Mouse (Mus musculus) testis, postnatal 10 days (tissue): ENCODE data around the gene Casp9.

Source experiments
- DNase-seq: peaks from one replicate; pipeline ENCODE4 v3.0.0; 2021; ENCODE audit warnings: low spot score

The Casp9 gene

DNA sequence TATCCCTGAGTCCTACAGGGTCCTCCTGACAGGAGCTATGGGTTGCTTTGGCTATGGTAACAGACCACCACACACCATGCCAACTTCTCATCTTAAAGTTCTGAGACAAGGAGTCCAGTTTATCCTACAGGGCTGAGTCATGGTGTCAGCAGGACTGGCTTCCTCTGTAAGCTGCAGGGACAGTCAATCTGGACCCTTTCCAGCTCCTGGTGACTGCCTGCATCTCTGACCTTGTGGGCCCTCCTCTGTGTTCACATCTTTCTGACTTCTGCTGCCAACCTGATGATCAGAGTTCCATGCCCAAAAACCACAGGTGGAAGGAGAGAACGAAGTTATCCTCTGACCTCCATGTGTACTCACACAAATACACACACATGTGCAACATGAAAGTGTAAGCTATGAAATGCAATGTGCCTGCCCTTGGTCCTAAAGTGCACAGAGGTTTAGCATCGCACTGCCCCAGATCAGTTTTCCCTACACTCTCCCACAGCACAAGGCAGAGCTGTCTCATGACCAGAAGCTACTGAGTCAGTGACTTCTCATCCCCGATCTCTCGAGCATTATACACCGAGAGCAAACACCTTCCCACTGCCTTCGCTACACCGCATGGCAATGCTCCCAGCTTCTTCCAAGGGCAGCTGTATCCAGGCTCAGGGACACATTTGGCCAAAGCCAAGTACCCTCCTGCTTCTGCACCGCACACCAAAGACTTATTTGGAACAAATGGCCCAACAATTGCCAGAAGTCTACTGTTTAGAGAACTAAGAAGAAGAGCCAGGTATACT is 12.0 kb upstream of the Casp9 start:
- DNase-seq: peak; percentile 37

DNA sequence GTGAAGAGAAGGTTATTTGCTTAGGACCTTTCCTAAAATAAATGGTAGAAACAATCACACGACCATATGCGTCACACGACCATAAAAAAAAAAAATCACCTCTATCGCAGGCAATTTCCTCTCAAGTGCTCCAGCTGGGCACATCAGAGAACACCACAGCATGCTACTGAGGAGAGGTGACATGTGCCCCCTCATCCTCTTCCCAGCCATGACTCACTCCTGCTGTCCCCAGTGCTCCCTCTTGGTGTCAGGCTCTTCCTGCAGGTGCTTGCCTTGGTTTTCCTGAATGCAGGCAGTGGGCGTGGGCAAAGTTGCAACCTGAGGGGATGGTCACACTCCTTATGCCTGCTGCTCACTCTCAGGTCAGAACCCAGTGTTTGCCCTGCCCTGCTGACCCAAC is 8.6 kb upstream of the Casp9 start:
- no peak for DNase-seq

DNA sequence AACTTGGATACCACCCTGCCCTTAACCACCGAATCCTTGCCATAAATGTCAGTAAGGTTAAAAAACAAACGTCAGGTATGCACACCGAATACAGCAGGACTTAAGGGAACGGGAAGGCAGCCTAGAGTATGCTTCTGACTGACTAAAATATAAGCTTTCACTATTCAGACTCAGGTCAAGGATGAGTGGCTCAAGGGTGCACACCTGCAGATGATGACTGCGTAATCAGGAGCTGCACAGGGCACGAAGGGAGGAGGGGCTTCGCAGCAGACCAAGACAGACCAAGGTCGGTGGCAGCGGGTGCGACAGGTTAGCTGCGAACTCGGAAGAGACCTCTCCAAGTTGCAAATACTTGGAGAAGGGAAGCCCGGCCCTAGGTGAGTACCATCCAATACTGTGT is 7.3 kb upstream of the Casp9 start:
- DNase-seq: peak; percentile 35

DNA sequence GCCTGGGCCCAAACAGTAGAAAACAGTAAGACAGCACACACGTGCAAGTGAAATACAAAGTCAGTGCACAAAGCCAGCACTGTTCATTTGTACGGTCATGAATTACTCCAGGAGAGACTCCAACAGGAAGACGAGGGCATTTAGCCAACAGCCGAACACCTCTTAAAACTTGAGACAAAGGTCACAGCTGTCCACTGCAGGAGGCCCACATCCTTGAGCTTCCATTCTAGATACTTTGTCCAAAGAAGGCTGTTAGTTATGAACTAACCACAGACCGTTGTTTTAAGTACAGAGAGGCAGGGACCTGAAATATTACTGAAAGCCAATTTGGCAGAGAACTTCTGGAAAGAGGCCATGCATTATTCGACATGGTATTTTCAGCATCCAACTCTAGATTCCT is 6.4 kb upstream of the Casp9 start:
- peak; percentile 40 for DNase-seq

DNA sequence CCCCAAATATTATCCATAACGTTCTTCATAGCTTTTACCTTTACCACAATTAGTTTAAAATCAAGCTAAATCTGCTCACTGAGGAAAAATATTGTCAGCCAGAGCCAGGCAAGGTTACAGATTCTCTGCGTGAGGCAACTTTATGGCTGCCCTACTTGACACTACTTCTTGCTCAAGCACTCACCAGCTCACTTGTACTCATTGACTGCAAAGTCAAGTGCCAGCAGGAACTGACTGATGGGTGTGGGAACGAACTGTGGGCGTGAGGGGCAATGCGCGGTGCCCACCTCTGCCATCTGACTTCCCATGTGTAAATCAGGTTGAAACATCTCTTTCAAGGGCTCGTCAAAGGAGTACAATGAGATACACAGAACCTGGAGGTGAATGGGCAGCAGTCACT is 6.0 kb upstream of the Casp9 start:
- DNase-seq: no peak

DNA sequence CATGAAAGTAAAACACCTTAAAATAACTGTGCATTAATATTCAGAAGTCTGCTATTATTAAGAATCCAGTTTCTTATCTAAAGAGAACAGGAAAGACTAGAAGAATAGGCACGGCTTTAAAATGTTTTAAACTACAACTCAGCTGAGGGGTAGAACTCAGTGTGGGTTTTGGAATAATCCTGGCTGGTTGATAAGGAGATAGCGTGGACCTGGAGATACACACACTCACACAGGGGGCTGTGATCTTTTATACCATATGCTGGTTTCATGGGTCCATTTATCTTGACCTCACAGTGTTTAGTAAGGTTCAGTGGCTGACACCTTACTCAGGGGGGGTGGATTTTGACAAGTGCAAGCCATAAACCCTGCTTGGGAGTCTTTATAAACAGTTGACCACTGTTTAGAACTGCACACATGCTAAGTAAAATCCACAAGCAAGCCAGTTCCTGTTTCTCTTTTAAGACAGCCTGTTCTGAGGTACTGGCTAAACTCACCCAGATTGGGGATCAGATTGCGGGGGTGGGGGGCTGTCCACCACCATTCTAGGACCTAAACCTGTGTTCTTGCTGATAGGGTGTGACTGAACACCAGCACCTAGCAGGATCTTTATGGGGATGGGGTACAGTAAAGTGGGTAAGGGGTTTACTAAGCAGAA is 3.7 kb upstream of the Casp9 start:
- DNase-seq: no peak

DNA sequence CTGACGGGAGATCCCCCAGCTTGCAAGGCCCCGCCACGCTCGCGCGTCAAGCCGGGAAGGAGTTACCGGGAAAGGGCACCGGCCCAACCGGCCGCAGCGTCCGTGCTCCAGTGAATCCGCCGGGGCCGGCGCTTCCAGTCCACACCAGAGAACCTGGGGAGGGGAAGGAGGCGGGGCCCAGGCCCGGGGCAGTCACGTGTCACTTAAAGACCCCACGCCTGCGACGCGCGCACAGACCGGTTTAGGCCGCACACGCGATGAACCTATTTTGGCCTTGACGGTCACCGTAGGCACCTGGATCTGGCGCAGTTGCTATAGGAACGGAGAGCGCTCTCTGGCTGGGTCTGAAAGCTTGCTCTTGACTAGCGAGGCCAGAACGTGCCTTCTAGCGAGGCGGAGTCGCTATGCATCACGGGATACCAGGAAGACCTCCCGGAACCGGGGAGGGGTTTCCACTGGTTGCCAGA is 2.9 kb upstream of the Casp9 start, which contains the start of gene Dnajc16:
Gene Dnajc16 (minus strand): TSS at position 408 of the 467 bp plus-strand sequence.
- peak; percentile 96 for DNase-seq

DNA sequence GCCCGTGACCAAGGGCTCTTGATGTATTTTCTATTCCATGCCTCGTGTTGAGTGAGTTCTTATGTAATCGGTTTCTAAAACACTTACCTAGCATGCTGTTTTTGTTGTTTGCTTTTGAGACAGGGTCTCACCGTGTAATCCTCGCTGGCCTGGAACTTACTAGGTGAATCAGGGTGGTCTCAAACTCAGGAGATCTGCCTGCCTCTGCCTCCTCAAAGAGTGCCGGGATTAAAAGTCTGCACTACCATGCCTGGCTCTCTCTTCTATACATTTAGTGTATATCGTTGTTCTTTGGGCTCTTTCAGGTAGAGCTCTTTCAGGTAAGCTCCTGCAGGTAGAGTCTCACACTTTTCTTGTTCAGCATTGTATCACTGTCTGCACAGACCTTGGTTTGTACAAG is 1.9 kb upstream of the Casp9 start:
- peak; percentile 18 for DNase-seq

DNA sequence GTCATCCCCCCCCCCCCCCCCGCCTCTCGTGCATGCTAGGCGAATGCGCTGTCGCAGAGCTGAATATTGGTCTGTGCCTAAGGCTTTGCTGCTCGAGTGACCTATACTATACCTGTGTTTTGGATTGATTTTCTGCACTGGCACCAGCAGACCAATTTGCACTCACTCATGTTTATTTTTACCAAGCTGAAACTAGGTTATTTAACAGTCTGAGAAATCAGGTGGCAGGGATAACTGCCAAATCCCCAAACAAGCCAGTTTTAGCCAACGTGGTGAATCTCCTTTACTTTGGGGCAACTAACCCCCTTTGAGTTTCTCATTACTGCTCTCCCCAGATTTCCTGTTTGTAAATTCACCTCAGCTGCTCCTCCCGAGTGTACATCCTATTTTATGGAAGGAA is 1.5 kb upstream of the Casp9 start:
- no peak for DNase-seq

DNA sequence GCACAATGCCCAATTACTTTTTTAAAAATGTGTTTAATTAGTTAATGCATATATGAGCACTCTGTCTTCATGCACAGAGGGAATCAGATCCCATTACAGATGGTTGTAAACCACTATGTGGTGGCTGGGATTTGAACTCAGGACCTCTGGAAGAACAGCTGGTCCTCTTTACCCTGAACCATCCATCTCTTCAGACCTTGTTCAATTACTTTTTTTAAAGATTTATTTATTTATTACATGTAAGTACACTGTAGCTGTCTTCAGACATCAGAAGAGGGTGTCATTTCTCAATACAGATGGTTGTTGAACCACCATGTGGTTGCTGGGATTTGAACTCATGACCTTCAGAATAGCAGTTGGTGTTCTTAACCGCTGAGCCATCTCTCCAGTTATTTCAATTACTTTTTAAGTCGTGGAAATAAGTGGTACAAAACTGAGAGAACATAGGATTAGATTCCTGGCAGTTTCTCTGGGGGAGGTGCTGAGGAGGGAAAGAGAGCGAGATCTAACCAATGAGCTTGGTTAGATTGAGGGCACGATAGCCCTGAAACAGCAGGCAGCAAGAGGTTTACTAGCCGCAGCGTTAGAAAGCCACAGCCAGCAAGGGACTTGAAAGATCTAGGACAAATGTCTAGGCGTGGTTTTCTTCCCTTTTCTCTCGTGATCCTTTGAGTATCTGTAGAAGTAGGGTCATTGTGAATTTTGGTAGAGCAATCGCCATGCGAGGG is 694 bp upstream of the Casp9 start:
- DNase-seq: no peak

DNA sequence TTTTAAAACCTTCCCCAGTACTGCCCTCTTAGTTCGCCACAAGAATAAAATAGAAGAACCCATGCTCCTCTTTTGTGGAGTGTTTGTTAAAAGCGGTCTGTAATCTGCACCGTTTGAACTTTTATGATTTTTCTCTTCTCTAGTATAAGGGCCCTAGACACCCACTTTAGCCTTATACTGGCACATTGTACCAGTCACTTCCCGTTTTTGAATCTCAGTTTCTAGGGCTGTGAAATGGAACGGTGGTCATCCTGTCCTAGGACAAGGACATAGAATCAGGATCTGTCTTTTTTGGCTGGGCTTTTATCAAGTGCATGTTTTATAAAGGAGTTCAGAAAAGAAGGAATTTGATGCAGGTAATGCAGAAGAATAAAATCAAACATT is 732 bp downstream of the Casp9 start:
- no peak for DNase-seq

DNA sequence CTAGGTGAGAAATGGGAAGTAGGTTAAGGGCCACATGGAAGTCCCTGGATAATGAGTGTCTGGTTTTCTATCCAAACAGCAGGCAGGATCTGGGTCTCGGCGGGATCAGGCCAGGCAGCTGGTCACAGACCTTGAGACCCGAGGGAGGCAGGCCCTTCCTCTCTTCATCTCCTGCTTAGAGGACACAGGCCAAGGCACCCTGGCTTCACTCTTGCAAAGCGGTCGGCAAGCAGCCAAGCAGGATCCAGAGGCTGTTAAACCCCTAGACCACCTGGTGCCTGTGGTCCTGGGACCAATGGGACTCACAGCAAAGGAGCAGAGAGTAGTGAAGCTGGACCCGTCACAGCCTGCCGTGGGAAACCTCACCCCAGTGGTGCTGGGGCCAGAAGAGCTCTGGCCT is 2.9 kb downstream of the Casp9 start:
- peak; percentile 60 for DNase-seq

DNA sequence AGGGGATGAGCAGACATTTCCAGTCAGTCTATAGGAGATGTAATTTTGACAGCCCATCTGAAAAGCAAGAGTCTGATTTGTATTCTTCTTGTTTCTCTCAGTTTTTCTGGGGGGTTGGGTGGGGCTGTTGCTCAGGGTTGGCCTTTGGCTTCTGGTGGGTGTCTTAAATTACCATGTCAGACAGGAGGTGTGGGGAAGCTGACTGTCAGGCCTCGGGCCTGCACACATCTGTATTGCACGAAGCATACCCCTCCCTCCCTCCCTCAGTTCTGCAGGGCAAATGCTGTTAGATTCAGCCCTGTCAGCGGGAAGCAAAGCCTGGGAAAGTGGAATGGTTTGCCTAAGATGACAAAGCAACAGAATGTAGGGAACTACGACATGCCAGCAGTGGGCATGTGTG is 3.5 kb downstream of the Casp9 start:
- DNase-seq: peak; percentile 29

DNA sequence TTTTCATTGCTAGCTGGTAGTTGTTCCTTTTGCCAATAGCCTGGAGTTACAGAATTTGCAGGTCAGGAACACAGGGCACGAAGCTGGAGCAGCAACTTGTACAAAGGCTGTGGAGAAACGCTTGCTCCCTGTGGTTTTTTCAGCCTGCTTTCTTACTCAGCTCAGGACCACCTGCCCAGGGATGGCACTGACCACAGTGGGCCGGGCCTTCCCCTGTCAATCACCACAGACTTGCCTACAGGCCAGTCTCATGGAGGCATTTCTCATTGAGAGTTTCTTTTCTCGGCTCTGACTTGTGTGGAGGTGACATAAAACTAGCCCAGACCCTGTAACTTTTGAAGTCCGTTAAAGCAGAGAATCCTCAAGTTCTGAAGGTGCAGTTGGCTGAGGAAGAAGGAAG is 4.1 kb downstream of the Casp9 start:
- DNase-seq: peak; percentile 35

DNA sequence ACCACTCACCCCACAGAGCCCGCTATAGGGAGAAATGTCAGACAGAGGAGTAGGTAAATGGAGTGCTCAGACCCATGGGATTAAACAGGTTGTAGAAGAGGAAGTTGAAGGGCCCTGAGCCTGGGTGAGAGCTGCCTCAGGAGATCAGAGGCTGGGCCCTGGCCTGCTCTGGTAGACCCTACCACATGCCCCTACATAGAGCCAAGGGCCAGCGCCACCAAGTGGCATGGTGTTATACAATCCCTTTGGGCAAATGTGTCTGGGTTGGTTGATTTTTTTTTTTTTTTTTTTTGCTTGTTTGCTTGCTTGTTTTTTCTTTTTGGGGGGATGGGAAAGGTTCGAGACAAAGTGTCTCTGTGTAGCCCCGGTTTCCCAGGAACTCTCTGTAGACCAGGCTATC is 10.7 kb downstream of the Casp9 start:
- DNase-seq: peak; percentile 43

DNA sequence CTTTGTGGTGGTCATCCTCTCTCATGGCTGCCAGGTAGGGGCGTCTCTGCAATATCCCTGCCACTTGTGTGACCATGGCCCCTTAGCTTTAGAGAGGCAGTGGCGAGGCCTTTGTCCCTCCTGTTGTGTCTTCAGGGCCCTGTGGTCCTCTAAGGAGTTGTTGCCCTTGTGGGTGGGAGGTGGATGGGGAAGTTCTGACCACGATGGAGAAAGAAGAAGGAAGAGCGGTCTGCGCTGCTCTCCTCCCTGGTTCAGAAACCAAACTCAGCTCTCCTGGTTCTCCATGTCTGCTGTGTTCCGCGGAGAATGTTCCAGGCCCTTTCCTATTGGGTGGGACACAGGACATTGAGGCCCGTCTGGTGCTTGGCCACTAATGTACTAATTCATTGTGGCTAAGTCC is 12.5 kb downstream of the Casp9 start:
- peak; percentile 27 for DNase-seq

DNA sequence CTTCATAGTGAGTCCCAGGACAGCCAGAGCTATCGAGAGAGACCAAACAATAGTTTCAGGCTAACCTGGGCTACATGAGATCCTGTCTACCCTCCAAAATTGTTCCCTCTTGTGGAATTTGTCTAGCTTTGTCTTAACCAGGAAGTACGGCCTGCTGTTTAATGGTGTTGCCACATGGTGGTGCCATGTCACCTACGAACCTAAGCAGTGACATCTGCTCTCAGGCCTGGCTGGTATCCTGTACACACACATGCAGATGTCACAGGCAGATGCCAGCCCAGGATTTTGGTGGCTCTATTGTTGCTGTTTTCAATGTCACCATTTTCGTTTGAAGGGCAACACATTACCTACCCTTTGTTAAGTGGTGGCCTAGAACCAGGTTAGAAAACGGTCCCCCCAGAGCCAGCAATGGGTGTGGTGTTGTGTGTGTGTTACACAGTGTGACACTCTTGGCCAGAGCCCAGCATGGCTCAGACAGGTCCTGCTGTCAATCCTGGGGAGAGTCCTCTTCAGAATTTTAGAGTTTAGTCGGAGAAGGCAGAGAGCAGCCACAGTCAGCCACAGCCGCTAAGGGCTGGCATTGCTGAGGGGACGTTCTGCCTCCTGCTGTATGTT is 16.5 kb downstream of the Casp9 start:
- DNase-seq: no peak

DNA sequence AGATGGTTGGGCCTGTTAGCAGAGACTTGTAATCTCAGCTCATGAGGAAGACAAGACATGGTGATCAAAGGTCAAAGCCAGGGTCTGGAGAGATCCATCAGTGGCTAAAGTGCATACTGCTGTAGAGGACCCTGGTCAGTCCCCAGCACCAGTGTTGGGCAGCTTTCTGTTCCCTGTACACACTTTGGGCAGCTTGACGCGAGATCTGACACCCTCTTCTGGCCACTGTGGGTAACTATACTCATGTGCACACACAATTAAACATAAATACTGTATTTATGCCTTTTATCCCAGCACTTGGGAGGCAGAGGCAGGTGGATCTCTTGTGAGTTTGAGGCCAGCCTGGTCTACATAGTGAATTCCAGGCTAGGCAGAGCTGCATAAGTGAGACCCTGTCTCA is 17.6 kb downstream of the Casp9 start:
- DNase-seq: no peak

DNA sequence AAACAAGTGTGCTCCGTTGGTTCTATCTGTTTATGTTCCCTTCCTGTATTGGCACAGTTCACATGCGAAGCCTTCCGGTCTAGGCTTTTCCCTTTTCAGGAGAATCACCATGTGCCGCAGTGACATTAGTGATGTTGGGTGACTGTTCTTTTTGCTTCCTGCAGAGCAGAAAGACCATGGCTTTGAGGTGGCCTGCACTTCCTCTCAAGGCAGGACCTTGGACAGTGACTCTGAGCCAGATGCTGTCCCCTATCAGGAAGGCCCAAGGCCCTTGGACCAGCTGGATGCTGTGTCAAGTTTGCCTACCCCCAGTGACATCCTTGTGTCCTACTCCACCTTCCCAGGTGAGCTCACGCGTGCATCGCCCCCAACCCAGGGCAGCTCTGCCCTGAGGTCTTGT is 18.0 kb downstream of the Casp9 start:
- peak; percentile 41 for DNase-seq

DNA sequence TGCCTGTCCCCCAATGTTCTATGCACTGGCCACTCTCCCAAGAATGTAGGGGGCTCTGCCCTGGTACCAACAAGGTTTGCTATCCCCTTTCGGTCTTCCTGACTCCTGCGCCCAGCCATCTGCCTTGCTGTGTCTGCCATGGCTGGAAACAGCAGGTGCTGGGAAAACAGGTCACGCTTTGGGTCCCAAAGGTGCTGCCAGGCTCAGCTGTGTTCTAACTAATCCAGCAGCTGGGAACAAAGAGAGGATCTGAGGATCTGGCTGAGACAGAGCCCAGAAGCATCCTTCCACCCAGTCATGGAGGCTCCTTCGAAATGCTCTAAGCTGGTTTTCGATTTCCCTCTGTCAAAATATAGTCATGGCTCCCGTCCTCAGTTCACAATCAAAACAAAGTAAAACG is 22.9 kb downstream of the Casp9 start:
- no peak for DNase-seq

DNA sequence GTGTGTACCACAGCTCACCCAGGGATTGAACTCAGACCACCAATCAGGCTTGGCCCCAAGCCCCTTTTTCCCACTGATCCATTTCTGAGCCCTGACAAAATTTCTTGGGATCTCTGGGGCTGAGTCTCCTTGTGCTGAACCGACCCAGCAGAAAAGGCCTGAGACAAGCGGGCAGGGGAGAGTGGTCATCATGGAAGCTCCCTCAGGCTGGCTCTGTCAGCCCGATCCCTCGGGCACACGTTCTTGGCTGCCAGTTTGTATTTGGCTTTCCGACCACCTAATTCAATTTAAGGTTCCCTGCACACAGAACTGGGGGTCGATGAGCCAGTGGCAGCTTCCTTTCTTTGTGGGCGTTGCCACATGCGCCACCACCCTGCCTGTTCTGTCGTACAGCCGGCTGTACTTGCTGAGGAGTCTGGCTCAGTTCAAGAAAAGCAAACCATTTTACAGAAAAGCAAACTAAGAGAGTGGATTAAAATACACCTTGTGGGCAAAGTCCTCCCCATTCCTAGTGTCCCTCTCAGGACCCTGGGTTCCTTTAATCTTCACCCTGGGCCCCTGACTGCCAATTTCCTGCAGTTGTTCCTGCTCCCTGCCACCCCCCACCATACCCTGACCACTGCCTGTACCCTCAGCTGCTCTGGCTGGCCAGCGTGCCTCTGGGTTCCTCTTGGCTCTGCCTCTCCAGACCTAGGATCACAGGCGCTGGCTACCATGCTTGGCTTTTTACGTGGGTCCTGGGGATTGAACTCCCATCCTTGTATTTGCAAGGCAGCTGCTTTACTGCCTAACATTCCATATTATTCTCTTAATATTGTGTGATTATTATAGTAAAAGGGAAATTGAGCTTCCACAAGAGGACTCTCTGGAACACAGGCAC is 23.6 kb downstream of the Casp9 start:
- no peak for DNase-seq

DNA sequence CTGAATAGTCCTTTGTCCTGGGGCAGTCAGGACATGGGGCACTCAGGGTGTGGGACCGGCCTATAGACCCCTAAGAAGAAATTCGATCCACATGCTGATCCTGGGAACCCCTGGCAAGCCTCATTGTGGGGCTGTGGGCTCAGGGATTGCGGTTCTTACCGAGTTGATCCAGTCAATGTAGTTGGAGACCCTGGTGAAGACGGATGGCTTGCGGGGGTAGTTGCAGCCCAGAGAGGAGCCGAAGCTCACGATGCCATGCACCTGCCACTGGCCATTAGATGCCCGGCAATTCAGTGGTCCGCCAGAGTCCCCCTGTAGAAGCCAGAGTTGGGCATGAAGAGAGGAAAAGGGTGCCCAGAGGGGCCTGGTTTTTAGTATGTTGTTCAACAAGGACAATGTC is 24.3 kb downstream of the Casp9 start:
- DNase-seq: no peak
